9 mouse cellular contexts compared by ENCODE assay signal in the genomic region with DNA sequence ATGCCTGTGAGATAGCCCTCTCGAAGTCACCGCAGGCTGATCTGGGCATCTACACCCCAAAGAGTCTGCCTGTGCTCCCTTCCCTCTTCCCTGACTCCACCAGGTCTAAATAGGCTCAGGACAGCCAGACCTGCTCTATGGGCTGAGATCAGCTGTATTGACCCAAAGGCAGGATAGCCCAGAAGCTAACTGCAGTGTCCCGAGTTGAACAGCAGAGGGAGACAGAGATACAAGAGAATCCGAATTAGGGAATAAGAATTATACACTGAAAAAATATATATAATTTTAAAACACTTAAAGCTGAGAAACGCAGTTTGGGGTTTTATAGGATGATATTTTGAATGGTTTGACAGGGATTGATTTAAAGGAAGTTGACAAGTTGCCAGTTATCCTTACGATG. TPM values are rescaled to one million over a fixed set of nuclear protein-coding genes. Genes with fewer than 3 reads are reported as not detected.
DNase-seq lines count a peak whose midpoint lies in the region; ATAC-seq lines count a peak whose summit lies in the region.
"Had no signal": no experiment of that assay in that cellular context is flagged by ENCODE, and none has a peak within 500 bp of the region (broad histone marks: within the 10 kb centered on the region; RNA-seq: fewer than 3 reads in every experiment).

No protein-coding gene starts in this region.

- ATAC-seq in forebrain, embryonic 11.5 days (replicated peaks; ENCODE audit: low FRiP score): no peak
- ATAC-seq in forebrain, embryonic 15.5 days (replicated peaks): no peak

- DNase-seq in forebrain, embryonic 11.5 days (ENCODE audit: low spot score): peak; percentile 69
- peak; percentile 15 to 50 for DNase-seq in urinary bladder, adult 18-20 months (ENCODE audit: low spot score in 2 of 2)
- DNase-seq in urinary bladder, adult 2 months (ENCODE audit: low spot score): no peak
- peak; percentile 78 for DNase-seq in embryo, embryonic 10 days (ENCODE audit: low spot score)
- peak; percentile 51 for DNase-seq in kidney, postnatal 14 days
- DNase-seq in lung, adult 18-20 months: peak; percentile 34 to 43
- DNase-seq in skeletal muscle tissue, adult 2 months (ENCODE audit: low read depth, low spot score): peak; percentile 2

- no peaks in the 10 kb centered on the region for H3K36me3 ChIP-seq in forebrain, embryonic 11.5 days (ENCODE audit: control insufficient read depth, insufficient read depth, low read length)
- H3K36me3 ChIP-seq in forebrain, embryonic 15.5 days: no peaks in the 10 kb centered on the region
- H3K36me3 ChIP-seq: limb, embryonic 15.5 days had no signal

- no peak overlapping the region for H3K27ac ChIP-seq in forebrain, embryonic 11.5 days (ENCODE audit: low read depth, low read length)
- no peak overlapping the region for H3K27ac ChIP-seq in forebrain, embryonic 15.5 days (replicated peaks)
- H3K27ac ChIP-seq: limb, embryonic 15.5 days had no signal

- H3K4me2 ChIP-seq in forebrain, embryonic 11.5 days (ENCODE audit: low read depth, low read length, severe bottlenecking): no peak overlapping the region
- no peak overlapping the region for H3K4me2 ChIP-seq in forebrain, embryonic 15.5 days (replicated peaks)
- H3K4me2 ChIP-seq: limb, embryonic 15.5 days had no signal

- H3K27me3 ChIP-seq in forebrain, embryonic 11.5 days (ENCODE audit: control insufficient read depth, insufficient read depth, low read length): no peaks in the 10 kb centered on the region
- H3K27me3 ChIP-seq in forebrain, embryonic 15.5 days: no peaks in the 10 kb centered on the region
- H3K27me3 ChIP-seq: limb, embryonic 15.5 days had no signal

- H3K9ac ChIP-seq in forebrain, embryonic 11.5 days (ENCODE audit: low read length): no peak overlapping the region
- H3K9ac ChIP-seq in forebrain, embryonic 15.5 days (replicated peaks): no peak overlapping the region
- H3K9ac ChIP-seq: limb, embryonic 15.5 days had no signal

- no peaks in the 10 kb centered on the region for H3K4me1 ChIP-seq in forebrain, embryonic 11.5 days (replicated peaks; ENCODE audit: control insufficient read depth, insufficient read depth, low read length)
- no peaks in the 10 kb centered on the region for H3K4me1 ChIP-seq in forebrain, embryonic 15.5 days

- WGBS in forebrain, embryonic 11.5 days: 28% methylated on average over 6 of the region's 6 CpGs
- WGBS in forebrain, embryonic 15.5 days: 31% methylated on average over 6 of the region's 6 CpGs

- H3K9me3 ChIP-seq in forebrain, embryonic 11.5 days (ENCODE audit: control insufficient read depth, low read length): no peaks in the 10 kb centered on the region
- H3K9me3 ChIP-seq in forebrain, embryonic 15.5 days: no peaks in the 10 kb centered on the region
- H3K9me3 ChIP-seq: limb, embryonic 15.5 days had no signal

- no peak overlapping the region for H3K4me3 ChIP-seq in forebrain, embryonic 11.5 days (ENCODE audit: low read depth, low read length)
- no peak overlapping the region for H3K4me3 ChIP-seq in forebrain, embryonic 15.5 days
- H3K4me3 ChIP-seq: limb, embryonic 15.5 days had no signal

RNA-seq across cellular contexts. Expression of gene Ins2, which starts 56.2 kb away (rescaled TPM):
- not detected in 2 replicates for polyA plus RNA-seq in forebrain, embryonic 11.5 days (2014; fragmentation: Nextera tagmentation; extraction: Ambion mirVana)
- polyA plus RNA-seq in forebrain, embryonic 15.5 days (2015; fragmentation: Nextera tagmentation; extraction: Ambion mirVana): 0.94 TPM in 1 of 2 replicates, not detected in the other
- polyA plus RNA-seq in urinary bladder, adult 2 months (2012; rRNA removed): not detected in 2 replicates
- polyA plus RNA-seq: limb, embryonic 15.5 days had no signal
